Mouse (Mus musculus): ENCODE data around the gene Fam104a. TPM values are rescaled to one million over a fixed set of nuclear protein-coding genes. Genes with fewer than 3 reads are reported as not detected.

Fam104a gene
- polyA plus RNA-seq, 1 experiment: 21.2 TPM

- TF ChIP-seq CTCF (IDR thresholded peaks at IDR 0.05; ENCODE audit: insufficient read depth, low read length): no peak
- Histone ChIP-seq H3K4me3 (replicated peaks; ENCODE audit: extremely low read depth, low read depth, low read length) (no peak overlapping the region), H3K4me1 (ENCODE audit: control insufficient read depth, insufficient read depth, low read length) (peaks cover 6% of the 10 kb centered on the region; the same call in 1 of the 2 replicates)
- no peak for DNase-seq
- WGBS: 38% methylated on average over 14 of the region's 14 CpGs
Observed at GRCm38 (mm10) chr11:113722405-113723090, 38.6 kb upstream of the Fam104a start.

GRCm38 (mm10) chr11:113717767-113718424, 33.9 kb upstream of the Fam104a start:
- H3K4me3 ChIP-seq (replicated peaks; ENCODE audit: extremely low read depth, low read depth, low read length): no peak overlapping the region
- H3K4me1 ChIP-seq (ENCODE audit: control insufficient read depth, insufficient read depth, low read length): peaks cover 3% of the 10 kb centered on the region; the same call in 1 of the 2 replicates
- WGBS: 60% methylated on average over 16 of the region's 16 CpGs
- no peak for DNase-seq
- TF ChIP-seq POLR2A (IDR thresholded peaks at IDR 0.05; ENCODE audit: borderline replicate concordance, extremely low read depth, low read depth, low read length): no peak
- TF ChIP-seq CTCF (IDR thresholded peaks at IDR 0.05; ENCODE audit: insufficient read depth, low read length): no peak

GRCm38 (mm10) chr11:113716132-113716531, 32.2 kb upstream of the Fam104a start:
- Histone ChIP-seq H3K4me3 (replicated peaks; ENCODE audit: extremely low read depth, low read depth, low read length) (no peak overlapping the region), H3K4me1 (ENCODE audit: control insufficient read depth, insufficient read depth, low read length) (peaks cover 3% of the 10 kb centered on the region; the same call in 1 of the 2 replicates)
- TF ChIP-seq POLR2A (IDR thresholded peaks at IDR 0.05; ENCODE audit: borderline replicate concordance, extremely low read depth, low read depth, low read length) (no peak), CTCF (IDR thresholded peaks at IDR 0.05; ENCODE audit: insufficient read depth, low read length) (no peak)
- 96% methylated on average over 2 of the region's 2 CpGs for WGBS
- DNase-seq: no peak

GRCm38 (mm10) chr11:113715078-113715674, 31.2 kb upstream of the Fam104a start:
- WGBS: 69% methylated on average over 7 of the region's 7 CpGs
- peaks cover 6% of the 10 kb centered on the region; the same call in 1 of the 2 replicates for H3K4me1 ChIP-seq (ENCODE audit: control insufficient read depth, insufficient read depth, low read length)
- no peak for DNase-seq
- no peak for TF ChIP-seq POLR2A (IDR thresholded peaks at IDR 0.05; ENCODE audit: borderline replicate concordance, extremely low read depth, low read depth, low read length)
- TF ChIP-seq CTCF (IDR thresholded peaks at IDR 0.05; ENCODE audit: insufficient read depth, low read length): 0 out of 2 replicates have a peak, but pooled peaks have one; percentile 12
- H3K4me3 ChIP-seq (replicated peaks; ENCODE audit: extremely low read depth, low read depth, low read length): no peak overlapping the region

GRCm38 (mm10) chr11:113711061-113711460, 27.1 kb upstream of the Fam104a start:
- DNase-seq: no peak
- TF ChIP-seq POLR2A (IDR thresholded peaks at IDR 0.05; ENCODE audit: borderline replicate concordance, extremely low read depth, low read depth, low read length) (no peak), CTCF (IDR thresholded peaks at IDR 0.05; ENCODE audit: insufficient read depth, low read length) (no peak)
- Histone ChIP-seq H3K4me1 (ENCODE audit: control insufficient read depth, insufficient read depth, low read length) (peaks cover 6% of the 10 kb centered on the region), H3K4me3 (replicated peaks; ENCODE audit: extremely low read depth, low read depth, low read length) (no peak overlapping the region)
- 83% methylated on average over 1 of the region's 1 CpGs for WGBS

- Histone ChIP-seq H3K4me1 (ENCODE audit: control insufficient read depth, insufficient read depth, low read length) (peaks cover 6% of the 10 kb centered on the region), H3K4me3 (replicated peaks; ENCODE audit: extremely low read depth, low read depth, low read length) (no peak overlapping the region)
- no peak for DNase-seq
- WGBS: 18% methylated on average over 10 of the region's 10 CpGs
- no peak for TF ChIP-seq CTCF (IDR thresholded peaks at IDR 0.05; ENCODE audit: insufficient read depth, low read length)
- no peak for TF ChIP-seq POLR2A (IDR thresholded peaks at IDR 0.05; ENCODE audit: borderline replicate concordance, extremely low read depth, low read depth, low read length)
Observed at GRCm38 (mm10) chr11:113710257-113710777, 26.4 kb upstream of the Fam104a start.

- 15% methylated on average over 11 of the region's 11 CpGs for WGBS
- TF ChIP-seq POLR2A (IDR thresholded peaks at IDR 0.05; ENCODE audit: borderline replicate concordance, extremely low read depth, low read depth, low read length) (no peak), CTCF (IDR thresholded peaks at IDR 0.05; ENCODE audit: insufficient read depth, low read length) (no peak)
- no peak within 1 kb of the TSS for H3K4me3 ChIP-seq (replicated peaks; ENCODE audit: extremely low read depth, low read depth, low read length)
- DNase-seq: no peak
- H3K4me1 ChIP-seq (ENCODE audit: control insufficient read depth, insufficient read depth, low read length): peaks cover 6% of the 10 kb centered on the region
Observed at GRCm38 (mm10) chr11:113709731-113710256, 25.8 kb upstream of the Fam104a start, which contains the start of gene Cpsf4l. Cpsf4l (minus strand) TSS chr11:113710017.

GRCm38 (mm10) chr11:113709272-113709671, 25.3 kb upstream of the Fam104a start:
- no peak for DNase-seq
- H3K4me1 ChIP-seq (ENCODE audit: control insufficient read depth, insufficient read depth, low read length): peaks cover 6% of the 10 kb centered on the region
- 69% methylated on average over 15 of the region's 15 CpGs for WGBS
- TF ChIP-seq POLR2A (IDR thresholded peaks at IDR 0.05; ENCODE audit: borderline replicate concordance, extremely low read depth, low read depth, low read length) (no peak), CTCF (IDR thresholded peaks at IDR 0.05; ENCODE audit: insufficient read depth, low read length) (no peak)
- H3K4me3 ChIP-seq (replicated peaks; ENCODE audit: extremely low read depth, low read depth, low read length): no peak overlapping the region

- TF ChIP-seq POLR2A (IDR thresholded peaks at IDR 0.05; ENCODE audit: borderline replicate concordance, extremely low read depth, low read depth, low read length) (no peak), CTCF (IDR thresholded peaks at IDR 0.05; ENCODE audit: insufficient read depth, low read length) (no peak)
- DNase-seq: no peak
- H3K4me3 ChIP-seq (replicated peaks; ENCODE audit: extremely low read depth, low read depth, low read length): no peak overlapping the region
- 81% methylated on average over 19 of the region's 19 CpGs for WGBS
- peaks cover 6% of the 10 kb centered on the region for H3K4me1 ChIP-seq (ENCODE audit: control insufficient read depth, insufficient read depth, low read length)
Observed at GRCm38 (mm10) chr11:113708629-113709213, 24.8 kb upstream of the Fam104a start.
